ENCODE assay signal across 11 mouse cellular contexts in the genomic region with DNA sequence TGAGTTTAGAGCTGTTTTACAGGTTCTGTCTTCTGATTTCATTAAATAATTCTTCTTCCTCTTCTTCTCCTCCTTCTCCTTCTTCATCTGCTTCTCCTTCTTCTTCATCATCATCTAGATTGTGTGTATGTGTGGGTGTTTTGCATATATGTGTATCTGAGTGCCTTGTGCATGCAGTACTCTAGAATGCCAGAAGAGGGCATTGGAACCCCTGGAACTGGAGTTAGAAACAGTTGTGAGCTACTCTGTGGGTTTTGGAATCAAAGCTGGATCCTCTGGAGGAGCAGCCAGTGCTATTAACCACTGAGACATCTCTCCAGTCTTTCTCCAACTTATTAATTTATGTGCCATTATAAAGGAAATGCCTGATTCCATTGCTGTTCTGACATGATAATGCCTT.
A peak's percentile ranks its signal among the peaks of the same experiment; 100 is the strongest.
DNase-seq lines count a peak whose midpoint lies in the region; ATAC-seq lines count a peak whose summit lies in the region.
"Had no signal": no experiment of that assay in that cellular context is flagged by ENCODE, and none has a peak within 500 bp of the region (broad histone marks: within the 10 kb centered on the region; RNA-seq: fewer than 3 reads in every experiment).

No protein-coding gene starts in this region.

- H3K4me1 ChIP-seq in forebrain, embryonic 14.5 days (ENCODE audit: control insufficient read depth, insufficient read depth, low read length): no peaks in the 10 kb centered on the region
- no peaks in the 10 kb centered on the region for H3K4me1 ChIP-seq in forebrain, embryonic 13.5 days
- no peaks in the 10 kb centered on the region for H3K4me1 ChIP-seq in kidney, embryonic 16.5 days (ENCODE audit: insufficient read depth, low read length)
- H3K4me1 ChIP-seq: forebrain, embryonic 12.5 days had no signal

- no peak overlapping the region for H3K9ac ChIP-seq in forebrain, embryonic 14.5 days (ENCODE audit: low read length)
- no peak overlapping the region for H3K9ac ChIP-seq in forebrain, embryonic 13.5 days
- no peak overlapping the region for H3K9ac ChIP-seq in kidney, embryonic 16.5 days (replicated peaks; ENCODE audit: low read length)
- H3K9ac ChIP-seq: forebrain, embryonic 12.5 days; heart, embryonic 13.5 days had no signal

- no peak overlapping the region for H3K4me2 ChIP-seq in forebrain, embryonic 14.5 days (ENCODE audit: low read length)
- H3K4me2 ChIP-seq in forebrain, embryonic 13.5 days: no peak overlapping the region
- no peak overlapping the region for H3K4me2 ChIP-seq in kidney, embryonic 16.5 days (replicated peaks; ENCODE audit: low read depth, low read length)
- H3K4me2 ChIP-seq: forebrain, embryonic 12.5 days; heart, embryonic 13.5 days had no signal

- no peak overlapping the region for H3K27ac ChIP-seq in forebrain, embryonic 14.5 days (ENCODE audit: low read depth, low read length)
- no peak overlapping the region for H3K27ac ChIP-seq in forebrain, embryonic 13.5 days
- H3K27ac ChIP-seq in kidney, embryonic 16.5 days (ENCODE audit: low read length): no peak overlapping the region
- H3K27ac ChIP-seq: forebrain, embryonic 12.5 days; heart, embryonic 13.5 days had no signal

- ATAC-seq in forebrain, embryonic 14.5 days: no peak
- no peak for ATAC-seq in forebrain, embryonic 13.5 days
- no peak for ATAC-seq in kidney, embryonic 16.5 days (ENCODE audit: low FRiP score, low TSS enrichment)

- no peaks in the 10 kb centered on the region for H3K9me3 ChIP-seq in forebrain, embryonic 14.5 days (replicated peaks; ENCODE audit: control insufficient read depth, low read length)
- H3K9me3 ChIP-seq in forebrain, embryonic 13.5 days (replicated peaks): no peaks in the 10 kb centered on the region
- H3K9me3 ChIP-seq in kidney, embryonic 16.5 days (ENCODE audit: low read length): no peaks in the 10 kb centered on the region
- H3K9me3 ChIP-seq: forebrain, embryonic 12.5 days; heart, embryonic 13.5 days had no signal

- H3K4me3 ChIP-seq in forebrain, embryonic 14.5 days (ENCODE audit: low read depth, low read length): no peak overlapping the region
- no peak overlapping the region for H3K4me3 ChIP-seq in forebrain, embryonic 13.5 days
- H3K4me3 ChIP-seq in kidney, embryonic 16.5 days (ENCODE audit: low read length): no peak overlapping the region
- H3K4me3 ChIP-seq: forebrain, embryonic 12.5 days; heart, embryonic 13.5 days had no signal

- H3K36me3 ChIP-seq in forebrain, embryonic 14.5 days (ENCODE audit: control insufficient read depth, insufficient read depth, low read length): no peaks in the 10 kb centered on the region
- no peaks in the 10 kb centered on the region for H3K36me3 ChIP-seq in forebrain, embryonic 13.5 days (ENCODE audit: poor library complexity, severe bottlenecking)
- no peaks in the 10 kb centered on the region for H3K36me3 ChIP-seq in kidney, embryonic 16.5 days (ENCODE audit: insufficient read depth, low read length)
- H3K36me3 ChIP-seq: forebrain, embryonic 12.5 days; heart, embryonic 13.5 days had no signal

- peak; percentile 26 for DNase-seq in forebrain, embryonic 14.5 days (ENCODE audit: low spot score)
- peak; percentile 15 to 27 for DNase-seq in kidney, postnatal 4 days
- peak; percentile 54 for DNase-seq in ES-CJ7 (ENCODE audit: low read depth, low spot score)
- peak; percentile 14 for DNase-seq in embryo, embryonic 11 days
- no peak for DNase-seq in urinary bladder, postnatal 10 days (ENCODE audit: low spot score)
- DNase-seq in cerebellum, adult 8-10 months: no peak
- DNase-seq: cerebellum, postnatal 25 days had no signal

- H3K27me3 ChIP-seq in forebrain, embryonic 14.5 days (replicated peaks; ENCODE audit: control insufficient read depth, insufficient read depth, low read length): no peaks in the 10 kb centered on the region
- no peaks in the 10 kb centered on the region for H3K27me3 ChIP-seq in forebrain, embryonic 13.5 days
- no peaks in the 10 kb centered on the region for H3K27me3 ChIP-seq in kidney, embryonic 16.5 days (ENCODE audit: insufficient read depth, low read length)
- H3K27me3 ChIP-seq: forebrain, embryonic 12.5 days; heart, embryonic 13.5 days had no signal

Comparison
In these comparisons a context has a peak if more than half of its experiments do, and no peak if none do; other contexts are left out.
1. DNase-seq: peak in forebrain, embryonic 14.5 days (single experiment), kidney, postnatal 4 days (2 of 2), ES-CJ7 (single experiment) and embryo, embryonic 11 days (single experiment); none in urinary bladder, postnatal 10 days (single experiment) and cerebellum, adult 8-10 months (single experiment).